Mouse (Mus musculus): ENCODE data around the gene 1700088E04Rik. TPM values are rescaled to one million over a fixed set of nuclear protein-coding genes. Genes with fewer than 3 reads are reported as not detected.

1700088E04Rik gene
- polyA plus RNA-seq, 1 experiment from 2014 or later, result 4.5 TPM

GRCm38 (mm10) chr15:79097135-79097534, 43.9 kb downstream of the 1700088E04Rik start:
- no peaks in the 10 kb centered on the region for H3K27me3 ChIP-seq (replicated peaks)
- H3K9ac ChIP-seq, result no peak overlapping the region
- peaks cover 20% of the 10 kb centered on the region for H3K4me1 ChIP-seq (replicated peaks)
- H3K27ac ChIP-seq, result peak overlapping the region; percentile 75
- no peak overlapping the region for H3K4me3 ChIP-seq (replicated peaks)
- H3K9me3 ChIP-seq, result no peaks in the 10 kb centered on the region
- WGBS, result 25% methylated on average over 2 of the region's 2 CpGs
- no peak overlapping the region; the same call in 1 of the 2 replicates for H3K4me2 ChIP-seq (replicated peaks)
- no peak for ATAC-seq
- H3K36me3 ChIP-seq, result peaks cover 13% of the 10 kb centered on the region

GRCm38 (mm10) chr15:79096556-79096955, 44.5 kb downstream of the 1700088E04Rik start:
- peak overlapping the region; percentile 75; the same call in 1 of the 2 replicates for H3K27ac ChIP-seq

DNA sequence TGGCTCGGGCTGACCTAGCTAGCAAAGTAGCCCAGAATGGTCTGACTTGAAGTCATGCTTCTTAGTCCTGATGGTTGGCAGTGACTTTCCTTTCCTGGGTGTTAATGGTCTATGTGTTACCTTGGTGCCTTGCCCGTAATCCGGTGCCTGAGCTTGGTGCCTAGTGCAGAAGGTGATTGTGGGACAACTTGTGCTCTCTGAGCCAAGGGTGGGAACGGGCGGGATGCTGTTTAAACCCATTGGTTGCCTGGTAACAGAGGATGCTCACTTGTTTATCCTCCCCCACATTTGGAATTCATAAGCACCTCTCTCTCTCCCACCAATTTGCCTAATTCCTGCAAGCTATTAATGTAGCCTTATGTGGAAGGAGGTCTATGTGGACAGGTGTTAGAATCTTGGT, 45.6 kb downstream of the 1700088E04Rik start:
- 91% methylated on average over 5 of the region's 5 CpGs for WGBS
- peaks cover 18% of the 10 kb centered on the region for H3K36me3 ChIP-seq
- H3K4me3 ChIP-seq (replicated peaks), result no peak overlapping the region
- H3K27ac ChIP-seq, result no peak overlapping the region
- no peak for ATAC-seq
- no peaks in the 10 kb centered on the region for H3K27me3 ChIP-seq (replicated peaks)
- no peak overlapping the region for H3K9ac ChIP-seq
- H3K4me2 ChIP-seq (replicated peaks), result no peak overlapping the region
- no peaks in the 10 kb centered on the region for H3K9me3 ChIP-seq
- peaks cover 20% of the 10 kb centered on the region for H3K4me1 ChIP-seq (replicated peaks)

More at GRCm38 (mm10) chr15:79096556-79096955, 44.5 kb downstream of the 1700088E04Rik start:
- 62% methylated on average over 3 of the region's 3 CpGs for WGBS
- peaks cover 13% of the 10 kb centered on the region for H3K36me3 ChIP-seq
- no peak overlapping the region for H3K9ac ChIP-seq
- H3K4me2 ChIP-seq (replicated peaks), result no peak overlapping the region
- H3K27me3 ChIP-seq (replicated peaks), result no peaks in the 10 kb centered on the region
- ATAC-seq, result no peak
- no peaks in the 10 kb centered on the region for H3K9me3 ChIP-seq
- peaks cover 20% of the 10 kb centered on the region for H3K4me1 ChIP-seq (replicated peaks)
- no peak overlapping the region for H3K4me3 ChIP-seq (replicated peaks)

DNA sequence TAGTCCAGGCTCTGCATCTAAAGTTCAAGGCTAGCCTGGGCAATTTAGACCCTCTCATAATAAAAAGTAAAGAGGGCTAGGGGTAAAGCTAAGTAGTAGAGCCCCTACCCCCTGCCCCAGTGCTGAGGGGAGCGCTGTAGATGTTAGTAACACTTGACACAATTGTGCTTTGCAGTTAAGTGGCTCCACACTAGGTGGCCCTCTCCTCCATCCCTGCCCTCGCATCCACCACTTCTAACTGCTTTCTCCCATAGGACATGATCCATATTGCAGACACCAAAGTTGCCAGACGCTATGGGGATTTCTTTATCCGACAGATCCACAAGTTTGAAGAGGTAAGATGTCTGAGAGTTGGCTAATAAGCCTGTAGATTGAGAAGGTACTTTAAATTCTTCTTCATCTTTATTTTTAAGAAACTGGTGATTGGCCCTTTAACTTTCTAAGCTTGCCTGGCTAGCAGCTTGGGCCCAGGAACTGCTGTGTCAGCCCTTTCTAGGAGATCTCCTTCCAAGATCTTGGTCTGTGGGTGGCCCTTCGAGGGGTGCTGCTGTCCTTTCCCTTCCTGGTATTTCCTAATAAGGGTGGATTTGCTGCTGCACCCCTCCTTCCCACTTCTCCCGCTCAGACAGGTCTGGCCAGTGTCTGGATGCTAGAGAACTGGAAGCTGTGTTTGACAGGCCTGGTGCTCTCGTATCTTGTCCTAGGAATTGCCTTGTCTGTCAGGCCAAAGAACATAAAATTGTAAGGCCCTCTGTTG, 47.8 kb downstream of the 1700088E04Rik start:
- peaks cover 18% of the 10 kb centered on the region for H3K4me1 ChIP-seq (replicated peaks)
- H3K27me3 ChIP-seq (replicated peaks), result no peaks in the 10 kb centered on the region
- WGBS, result 51% methylated on average over 7 of the region's 7 CpGs
- H3K4me2 ChIP-seq (replicated peaks), result no peak overlapping the region
- peak; percentile 65 for ATAC-seq
- H3K9ac ChIP-seq, result no peak overlapping the region
- no peak overlapping the region for H3K4me3 ChIP-seq (replicated peaks)
- H3K9me3 ChIP-seq, result no peaks in the 10 kb centered on the region
- peaks cover 28% of the 10 kb centered on the region for H3K36me3 ChIP-seq
- H3K27ac ChIP-seq, result peak overlapping the region; percentile 29; the same call in 1 of the 2 replicates

GRCm38 (mm10) chr15:79092284-79092683, 48.8 kb downstream of the 1700088E04Rik start:
- Histone ChIP-seq H3K36me3 (peaks cover 32% of the 10 kb centered on the region), H3K4me1 (replicated peaks) (peaks cover 8% of the 10 kb centered on the region), H3K4me2 (replicated peaks) (no peak overlapping the region), H3K4me3 (replicated peaks) (no peak overlapping the region), H3K9me3 (no peaks in the 10 kb centered on the region), H3K27ac (0 out of 2 replicates have a peak overlapping the region, but pooled peaks have one; percentile 29), H3K27me3 (replicated peaks) (no peaks in the 10 kb centered on the region), H3K9ac (no peak overlapping the region)
- WGBS, result 68% methylated on average over 6 of the region's 6 CpGs
- ATAC-seq, result no peak

DNA sequence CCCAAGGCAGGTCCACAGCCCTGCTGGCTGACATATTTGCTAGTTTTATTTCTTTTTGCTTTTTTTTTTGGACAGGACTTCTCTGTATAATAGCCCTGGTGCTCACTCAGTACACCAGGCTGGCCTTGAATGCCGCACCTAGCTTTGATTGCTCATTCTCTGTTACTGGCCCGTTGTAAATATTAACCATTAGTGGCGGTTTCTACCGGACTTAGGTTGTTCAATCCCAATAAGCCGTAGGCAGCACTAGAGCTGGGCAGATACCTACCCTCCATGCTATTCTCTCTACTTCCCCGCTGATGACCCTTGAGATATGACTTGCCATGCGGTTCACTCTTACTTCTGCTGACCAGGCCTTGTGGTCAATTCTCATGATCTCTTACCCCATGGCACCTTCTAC, 61.5 kb downstream of the 1700088E04Rik start:
- 87% methylated on average over 7 of the region's 7 CpGs for WGBS
- Histone ChIP-seq H3K9ac (no peak overlapping the region), H3K4me3 (replicated peaks) (no peak overlapping the region), H3K9me3 (no peaks in the 10 kb centered on the region), H3K4me1 (replicated peaks) (peaks cover 15% of the 10 kb centered on the region), H3K27ac (no peak overlapping the region), H3K4me2 (replicated peaks) (no peak overlapping the region), H3K27me3 (replicated peaks) (no peaks in the 10 kb centered on the region), H3K36me3 (peaks cover 54% of the 10 kb centered on the region)
- no peak for ATAC-seq

Other genes starting within 250 kb of the 1700088E04Rik start
- gene Gm49510, start 241.6 kb downstream of the 1700088E04Rik start, polyA plus RNA-seq (2015; fragmentation: Nextera tagmentation; extraction: Ambion mirVana), result 0.23 and 0.42 TPM in 2 replicates
- gene Sh3bp1, start 241.5 kb downstream of the 1700088E04Rik start, polyA plus RNA-seq (2015; fragmentation: Nextera tagmentation; extraction: Ambion mirVana), result 21.6 and 26.8 TPM in 2 replicates
- gene Pdxp, start 227.3 kb downstream of the 1700088E04Rik start, polyA plus RNA-seq (2015; fragmentation: Nextera tagmentation; extraction: Ambion mirVana), result 11.0 TPM in 2 replicates
- 996 and 1,059 TPM in 2 replicates for gene Lgals1, start 214.5 kb downstream of the 1700088E04Rik start, polyA plus RNA-seq (2015; fragmentation: Nextera tagmentation; extraction: Ambion mirVana)
- 41.4 and 42.3 TPM in 2 replicates for gene Nol12, start 206.3 kb downstream of the 1700088E04Rik start, polyA plus RNA-seq (2015; fragmentation: Nextera tagmentation; extraction: Ambion mirVana)
- gene Triobp, start 193.5 kb downstream of the 1700088E04Rik start, polyA plus RNA-seq (2015; fragmentation: Nextera tagmentation; extraction: Ambion mirVana), result 51.5 and 53.1 TPM in 2 replicates
- gene H1f0, start 112.8 kb downstream of the 1700088E04Rik start, polyA plus RNA-seq (2015; fragmentation: Nextera tagmentation; extraction: Ambion mirVana), result 441 and 523 TPM in 2 replicates
- gene Galr3, start 99.4 kb downstream of the 1700088E04Rik start, polyA plus RNA-seq (2015; fragmentation: Nextera tagmentation; extraction: Ambion mirVana), result 1.6 and 1.8 TPM in 2 replicates
- 53.5 and 56.2 TPM in 2 replicates for gene Ankrd54, start 78.4 kb downstream of the 1700088E04Rik start, polyA plus RNA-seq (2015; fragmentation: Nextera tagmentation; extraction: Ambion mirVana)
- 229 and 241 TPM in 2 replicates for gene Eif3l, start 66.1 kb downstream of the 1700088E04Rik start, polyA plus RNA-seq (2015; fragmentation: Nextera tagmentation; extraction: Ambion mirVana)
- 8.3 TPM in 2 replicates for gene Micall1, start 32.4 kb downstream of the 1700088E04Rik start, polyA plus RNA-seq (2015; fragmentation: Nextera tagmentation; extraction: Ambion mirVana)
- 311 and 328 TPM in 2 replicates for gene Polr2f, start 244 bp downstream of the 1700088E04Rik start, polyA plus RNA-seq (2015; fragmentation: Nextera tagmentation; extraction: Ambion mirVana)
- 7.9 and 8.2 TPM in 2 replicates for gene Sox10, start 24.0 kb upstream of the 1700088E04Rik start, polyA plus RNA-seq (2015; fragmentation: Nextera tagmentation; extraction: Ambion mirVana)
- 44.2 and 50.1 TPM in 2 replicates for gene Pick1, start 87.9 kb upstream of the 1700088E04Rik start, polyA plus RNA-seq (2015; fragmentation: Nextera tagmentation; extraction: Ambion mirVana)
- 0.27 and 0.35 TPM in 2 replicates for gene Gm49486, start 88.1 kb upstream of the 1700088E04Rik start, polyA plus RNA-seq (2015; fragmentation: Nextera tagmentation; extraction: Ambion mirVana)
- gene Slc16a8, start 113.5 kb upstream of the 1700088E04Rik start, polyA plus RNA-seq (2015; fragmentation: Nextera tagmentation; extraction: Ambion mirVana), result 0.16 TPM in 1 of 2 replicates, not detected in the other
- gene Baiap2l2, start 144.3 kb upstream of the 1700088E04Rik start, polyA plus RNA-seq (2015; fragmentation: Nextera tagmentation; extraction: Ambion mirVana), result 12.3 and 14.7 TPM in 2 replicates
- 20.2 and 21.6 TPM in 2 replicates for gene Pla2g6, start 187.1 kb upstream of the 1700088E04Rik start, polyA plus RNA-seq (2015; fragmentation: Nextera tagmentation; extraction: Ambion mirVana)
- gene Maff, start 205.4 kb upstream of the 1700088E04Rik start, polyA plus RNA-seq (2015; fragmentation: Nextera tagmentation; extraction: Ambion mirVana), result 5.8 and 7.9 TPM in 2 replicates